Mouse (Mus musculus) urinary bladder, adult 18-20 months (tissue): ENCODE data around the gene Rpl23a.

Source experiments
- DNase-seq, 2 experiments: peaks; one replicate each; pipeline ENCODE4 v3.0.0; 2022; ENCODE audit warnings: low spot score in 2 of 2, mixed read lengths in 2 of 2

Rpl23a gene

DNA sequence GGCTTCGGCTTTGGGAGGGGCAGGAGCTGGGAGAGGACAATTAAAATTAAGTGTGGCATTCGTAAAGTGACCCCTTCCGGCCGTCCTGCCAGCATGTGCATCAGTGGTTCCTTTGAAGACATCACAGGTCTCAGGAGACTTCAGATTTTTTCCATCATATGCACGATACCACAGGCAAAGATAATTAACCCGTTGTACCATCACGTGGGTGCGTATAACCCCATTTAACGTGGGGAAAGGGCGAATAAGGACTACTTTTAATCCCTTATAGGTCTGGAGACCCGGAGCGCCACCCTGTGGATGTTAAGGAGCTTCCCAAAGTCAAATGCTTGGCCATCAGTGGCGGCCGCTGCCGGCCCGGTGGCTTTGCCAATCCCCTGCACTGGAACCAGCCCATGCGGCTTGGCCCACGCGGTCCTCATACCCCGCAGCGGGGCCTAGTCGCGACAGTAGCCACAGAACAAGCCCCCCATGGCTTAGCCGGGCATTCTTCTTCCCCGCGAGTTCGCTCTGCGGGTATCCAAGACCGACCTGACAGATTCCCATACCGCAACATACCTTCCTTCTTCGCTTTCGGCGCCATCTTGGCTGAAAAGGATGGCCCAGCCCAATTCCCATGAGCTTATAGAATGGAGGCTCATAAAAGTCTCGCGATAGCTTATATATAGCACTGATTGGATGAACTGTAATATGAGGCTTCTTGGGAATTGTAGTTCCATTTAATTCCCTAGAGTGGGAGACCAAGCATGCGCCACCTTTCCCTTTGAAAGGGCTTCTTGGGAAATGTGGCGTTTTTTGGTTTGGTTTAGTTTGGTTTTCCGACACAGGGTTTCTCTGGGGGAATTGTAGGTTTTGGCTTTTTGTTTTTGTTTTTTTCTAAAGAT, at the start of gene Rpl23a:
Rpl23a (minus strand) TSS at position 624 of the 884 bp plus-strand sequence.
- DNase-seq = peak; percentile 74 to 84

DNA sequence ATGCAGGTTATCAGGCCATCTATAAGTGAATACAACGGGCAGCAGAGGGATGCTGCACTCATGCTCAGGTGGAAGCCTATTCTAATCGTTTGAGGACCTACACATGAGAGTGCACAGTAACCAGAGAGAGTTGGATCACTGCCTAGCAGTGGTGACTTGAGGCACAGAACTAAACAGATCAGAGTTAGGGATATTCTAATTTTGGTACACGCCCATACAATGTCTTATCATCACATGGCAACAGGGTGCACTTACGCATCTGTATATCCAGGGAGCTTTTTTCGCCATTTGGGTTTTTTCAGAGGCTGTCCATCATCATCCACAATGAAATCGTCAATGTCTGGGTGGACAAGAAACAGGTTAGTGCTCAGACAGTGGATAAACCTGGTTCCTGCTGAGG, 48.1 kb upstream of the Rpl23a start:
- DNase-seq = no peak

GRCm38 (mm10) chr11:78223586-78223985, 40.2 kb upstream of the Rpl23a start:
- no peak for DNase-seq

DNA sequence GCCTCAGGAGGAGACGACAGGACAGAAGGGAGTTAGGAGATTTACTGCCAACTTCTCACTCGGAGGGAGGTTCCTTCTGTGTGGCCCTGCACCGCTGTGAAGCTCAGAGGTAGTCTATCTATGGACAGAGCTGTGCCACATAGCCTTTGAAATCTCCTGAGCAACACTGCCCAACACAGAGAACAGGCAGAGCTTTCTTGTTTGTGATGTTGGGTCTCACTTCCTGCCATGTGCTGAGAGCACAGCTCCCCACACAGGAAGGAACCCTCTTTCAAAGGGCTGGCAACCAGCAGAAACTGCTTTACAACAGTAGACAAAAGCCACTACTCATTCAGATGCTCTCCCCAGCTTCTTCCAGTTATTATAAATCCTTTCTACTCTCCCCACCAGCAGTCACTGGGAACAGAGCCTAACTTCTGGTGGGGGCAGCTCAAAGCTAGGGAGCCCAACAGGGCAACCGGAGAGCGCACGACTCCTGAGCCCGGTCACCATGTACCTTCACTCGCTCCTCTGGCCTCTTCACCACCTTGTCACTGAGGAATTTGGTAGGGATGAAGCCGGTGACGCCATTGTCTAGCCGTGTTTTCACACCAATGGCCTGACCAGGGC, 32.4 kb upstream of the Rpl23a start:
- DNase-seq = no peak

GRCm38 (mm10) chr11:78213086-78213817, 29.9 kb upstream of the Rpl23a start:
- no peak for DNase-seq

GRCm38 (mm10) chr11:78211513-78211912, 28.1 kb upstream of the Rpl23a start:
- no peak for DNase-seq

DNA sequence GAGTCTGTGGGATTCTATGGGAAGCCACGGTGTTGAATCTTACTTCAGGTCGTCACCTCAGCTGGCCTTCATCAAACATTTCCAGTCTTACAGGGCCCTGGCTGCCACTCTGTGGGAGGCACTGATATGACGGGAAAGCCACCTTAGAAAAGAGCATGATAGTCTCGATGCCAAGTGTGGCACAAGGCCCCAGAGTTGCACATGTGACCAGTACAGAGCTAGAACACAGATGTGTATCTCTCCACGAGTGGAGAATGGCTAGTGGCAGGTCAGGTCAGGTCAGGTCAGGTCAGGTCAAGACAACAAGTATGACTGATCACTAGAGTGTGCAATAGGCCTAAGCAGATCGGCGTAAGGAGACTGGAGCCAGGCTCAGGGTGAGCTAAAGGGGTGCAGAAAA, 27.2 kb upstream of the Rpl23a start:
- no peak for DNase-seq

DNA sequence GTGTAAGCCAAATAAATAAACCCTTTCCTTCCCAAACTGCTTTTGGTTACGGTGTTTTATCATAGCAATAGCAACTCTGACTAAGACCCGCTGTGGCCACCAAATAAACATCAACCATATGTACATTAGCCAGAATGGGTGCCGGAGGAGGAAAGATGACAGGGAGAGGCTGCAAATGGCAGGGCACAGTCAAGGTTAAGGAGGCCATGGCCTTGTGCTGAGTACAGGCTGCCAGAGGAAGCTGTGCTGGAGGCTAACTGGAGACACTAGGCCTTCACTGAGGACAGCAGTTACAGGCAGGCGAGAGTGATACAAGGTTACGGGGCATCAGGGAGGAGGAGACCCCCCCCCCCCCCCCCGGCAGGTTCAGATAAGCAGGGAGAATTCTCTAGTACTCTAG, 26.5 kb upstream of the Rpl23a start:
- no peak for DNase-seq

DNA sequence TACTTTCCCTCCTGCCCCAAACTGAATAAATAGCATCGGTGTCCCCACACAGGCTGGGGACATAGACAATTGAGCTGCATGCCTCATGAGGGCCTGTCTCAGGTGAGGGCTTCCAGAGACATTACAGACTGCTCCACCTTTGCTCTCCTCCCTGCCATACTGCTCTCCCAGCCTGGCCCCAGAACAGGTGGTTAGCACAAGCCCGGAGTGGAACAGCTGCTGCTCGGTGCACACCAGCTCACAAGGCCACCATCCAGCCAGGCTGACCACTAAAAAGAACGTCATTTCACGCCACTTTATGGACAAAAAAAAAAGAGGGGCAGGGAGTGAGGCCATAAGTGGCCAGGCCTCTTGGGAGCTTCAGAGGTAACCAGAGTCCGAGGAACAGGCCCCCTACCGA, 23.8 kb upstream of the Rpl23a start:
- no peak for DNase-seq

DNA sequence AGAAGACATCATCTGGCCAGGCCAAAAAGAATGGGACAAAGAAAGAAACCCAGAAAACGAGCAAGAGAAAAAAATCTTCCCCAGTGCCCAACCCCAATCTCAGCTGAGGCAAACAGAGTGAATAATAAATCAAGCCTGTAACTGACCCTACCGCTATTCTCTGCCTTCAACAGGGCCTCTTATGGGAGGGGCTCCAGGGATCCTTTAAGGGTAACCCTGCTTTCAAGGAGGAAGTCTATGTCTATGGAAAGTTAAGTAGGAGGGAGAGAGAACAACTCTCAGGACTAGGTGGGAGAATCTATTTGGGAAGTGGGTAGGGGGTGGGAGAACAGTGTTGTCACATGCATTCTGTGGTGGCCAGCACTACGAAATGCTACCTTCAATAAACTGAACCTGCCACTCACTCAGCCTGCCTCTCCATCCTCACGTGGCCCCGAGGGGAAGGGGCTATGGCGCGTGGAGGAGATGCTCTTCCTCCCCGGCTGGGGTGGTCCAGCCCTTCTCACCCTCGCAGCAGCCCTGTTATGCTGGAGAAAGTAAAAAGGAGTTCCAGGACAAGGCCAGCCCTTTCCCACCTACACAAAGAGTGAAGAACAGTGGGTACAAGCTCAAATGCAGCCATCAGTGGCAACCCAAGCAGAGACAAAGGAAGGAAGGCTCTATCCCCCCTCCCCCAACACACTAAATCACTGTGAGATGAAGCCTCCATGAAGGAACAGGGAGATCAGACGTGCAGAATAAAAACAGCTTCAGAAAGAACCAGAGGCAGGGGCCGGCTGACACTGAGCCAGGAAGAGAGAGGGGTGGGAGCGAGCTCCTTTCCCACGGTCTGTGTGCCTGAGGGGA, 22.2 kb upstream of the Rpl23a start:
- DNase-seq = no peak

DNA sequence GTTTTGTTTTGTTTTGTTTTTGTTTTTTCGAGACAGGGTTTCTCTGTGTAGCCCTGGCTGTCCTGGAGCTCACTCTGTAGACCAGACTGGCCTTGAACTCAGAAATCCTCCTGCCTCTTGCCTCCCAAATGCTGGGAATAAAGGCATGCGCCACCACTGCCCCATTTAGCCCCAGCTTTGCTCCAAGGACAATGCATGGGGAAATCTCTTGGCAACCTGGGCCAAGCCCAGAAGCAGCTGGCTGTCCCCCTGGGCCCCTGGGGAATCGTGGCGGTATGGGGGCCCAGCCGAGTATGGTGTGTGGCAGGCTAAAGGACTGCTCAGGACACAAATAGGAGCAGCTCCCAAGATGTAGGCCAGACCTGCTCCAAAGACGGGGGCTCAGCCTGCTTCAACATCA, 20.9 kb upstream of the Rpl23a start:
- no peak for DNase-seq

DNA sequence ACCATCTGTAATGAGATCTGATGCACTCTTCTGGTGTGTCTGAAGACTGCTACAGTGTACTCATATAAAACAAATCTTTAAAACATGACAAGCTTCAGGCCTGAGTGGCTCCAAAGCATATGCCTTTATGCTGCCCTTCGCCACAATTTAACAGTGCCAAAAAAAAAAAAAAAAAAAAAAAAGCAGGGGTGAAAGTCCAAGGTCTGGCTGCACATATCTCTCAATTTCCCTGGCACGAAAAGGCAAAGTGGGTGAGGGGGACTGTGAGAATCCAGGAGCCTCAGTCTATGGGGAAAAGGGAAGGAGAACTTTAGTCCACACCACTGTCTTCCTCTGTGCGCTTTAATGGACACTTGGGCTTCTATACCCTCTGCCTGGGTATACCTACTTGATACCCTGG, 19.0 kb upstream of the Rpl23a start:
- DNase-seq = no peak

DNA sequence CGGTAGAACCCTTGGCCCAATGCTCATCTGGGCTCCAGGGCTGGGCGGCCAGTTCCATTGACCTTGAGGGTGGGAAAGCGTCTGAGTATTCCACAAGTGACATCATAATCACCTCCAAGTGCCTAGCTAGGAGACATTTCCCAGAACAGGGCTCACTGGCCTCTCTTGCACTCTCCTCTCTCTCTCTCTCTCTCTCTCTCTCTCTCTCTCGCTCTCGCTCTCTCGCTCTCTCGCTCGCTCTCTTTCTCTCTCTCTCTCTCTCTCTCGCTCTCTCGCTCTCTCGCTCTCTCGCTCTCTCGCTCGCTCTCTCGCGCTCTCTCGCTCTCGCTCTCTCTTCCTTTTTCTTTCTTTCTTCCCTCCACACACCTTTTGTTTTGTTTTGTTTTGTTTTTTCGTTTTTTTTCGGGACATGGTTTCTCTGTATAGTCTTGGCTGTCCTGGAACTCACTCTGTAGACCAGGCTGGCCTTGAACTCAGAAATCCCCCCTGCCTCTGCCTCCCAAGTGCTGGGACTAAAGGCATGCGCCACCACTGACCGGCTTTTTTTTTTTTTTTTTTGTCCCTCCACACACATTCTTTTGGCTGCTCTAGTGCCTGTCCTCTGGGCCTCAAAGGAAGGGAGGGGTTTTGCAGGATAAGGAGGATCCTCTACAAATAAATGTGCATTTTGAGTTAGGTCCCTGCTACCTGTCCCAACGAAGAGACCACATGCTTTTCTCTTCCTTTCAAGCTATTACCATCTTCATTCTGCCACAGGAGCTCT, 11.9 kb upstream of the Rpl23a start:
- no peak for DNase-seq

GRCm38 (mm10) chr11:78194411-78195100, 11.2 kb upstream of the Rpl23a start:
- DNase-seq = peak; percentile 69 to 79

- DNase-seq = no peak
These were observed 9.7 kb upstream of the Rpl23a start, which contains the start of gene Proca1 for GRCm38 (mm10) chr11:78193113-78193512. Gene Proca1 (plus strand): TSS chr11:78193392.

DNA sequence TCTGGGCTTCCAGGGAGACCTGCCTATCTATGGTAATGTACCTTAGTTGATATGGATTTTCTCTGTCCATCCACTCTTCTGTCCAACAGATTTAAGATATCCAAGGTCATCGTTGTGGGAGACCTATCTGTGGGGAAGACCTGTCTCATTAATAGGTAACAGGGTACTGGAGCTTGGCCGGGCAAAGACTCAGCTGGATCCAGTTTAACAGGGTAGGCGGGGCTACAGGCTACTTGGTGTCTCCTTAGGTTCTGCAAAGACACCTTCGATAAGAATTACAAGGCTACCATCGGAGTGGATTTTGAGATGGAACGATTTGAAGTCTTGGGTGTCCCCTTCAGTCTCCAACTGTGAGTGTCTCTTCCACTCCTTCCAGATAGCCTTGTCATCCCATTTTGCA, 6.7 kb upstream of the Rpl23a start:
- no peak for DNase-seq

GRCm38 (mm10) chr11:78189234-78190040, 6.1 kb upstream of the Rpl23a start:
- peak; percentile 40 to 44 for DNase-seq

- DNase-seq = peak; percentile 58 to 63
These were observed 5.2 kb upstream of the Rpl23a start, which contains the start of gene Rab34 for GRCm38 (mm10) chr11:78188331-78189233. Gene Rab34 (plus strand): TSS chr11:78188430.
